In the genomic region with DNA sequence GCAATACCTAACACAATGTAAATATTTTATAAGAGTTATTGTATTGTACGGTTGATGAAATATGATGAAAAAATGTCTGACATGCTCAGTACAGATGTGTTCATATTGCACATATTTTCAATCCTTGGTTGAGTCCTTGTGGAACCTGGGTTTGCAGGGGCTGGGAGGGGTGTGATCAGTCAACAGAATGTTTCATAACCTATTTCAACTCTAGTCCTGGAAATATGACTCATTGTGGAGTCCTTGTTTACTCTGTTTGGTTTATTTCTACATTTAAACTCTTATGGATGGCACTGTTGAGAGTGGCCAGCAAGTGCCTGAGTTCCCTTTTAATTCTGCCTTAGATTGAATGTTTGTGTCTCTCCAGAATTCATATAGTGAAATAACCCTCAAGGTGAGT, we compare ENCODE assay signal across 29 mouse cellular contexts. TPM values are rescaled to one million over a fixed set of nuclear protein-coding genes. Genes with fewer than 3 reads are reported as not detected.
A peak's percentile ranks its signal among the peaks of the same experiment; 100 is the strongest.
DNase-seq lines count a peak whose midpoint lies in the region; ATAC-seq and TF ChIP-seq lines count a peak whose summit lies in the region.
"Had no signal": no experiment of that assay in that cellular context is flagged by ENCODE, and none has a peak within 500 bp of the region (broad histone marks: within the 10 kb centered on the region; RNA-seq: fewer than 3 reads in every experiment).

No protein-coding gene starts in this region.

- WGBS in liver, postnatal 0 days (ENCODE audit: insufficient replicate concordance), result 90% methylated on average over 1 of the region's 1 CpGs

- no peaks in the 10 kb centered on the region for H3K27me3 ChIP-seq in liver, postnatal 0 days (ENCODE audit: insufficient read depth, low read length)
- H3K27me3 ChIP-seq: CH12.LX; embryonic facial prominence, embryonic 13.5 days; forebrain, embryonic 12.5 days; forebrain, embryonic 15.5 days; heart, embryonic 15.5 days; hindbrain, embryonic 13.5 days; intestine, embryonic 15.5 days had no signal

- no peak for TF ChIP-seq CTCF in liver, postnatal 0 days (IDR thresholded peaks at IDR 0.05; ENCODE audit: low read depth)

- DNase-seq in adrenal gland, adult 2 months, result peak; percentile 55
- no peak for DNase-seq in adrenal gland, postnatal 4 days (ENCODE audit: low spot score in 2 of 2)
- DNase-seq in liver, postnatal 0 days, result no peak
- DNase-seq in liver, result no peak
- DNase-seq in urinary bladder, postnatal 14 days (ENCODE audit: low spot score), result peak; percentile 46
- DNase-seq in urinary bladder, adult 18-20 months (ENCODE audit: low spot score in 2 of 2), result no peak
- DNase-seq: B cell, adult 2 months; cerebellum, adult 11-12 months; cerebellum, adult 8-10 months; cerebellum, postnatal 10 days; cerebellum, postnatal 36 days; gastrocnemius, postnatal 25 days; heart, adult 18-20 months; heart, postnatal 10 days; heart, postnatal 36 days had no signal

- no peak overlapping the region for H3K27ac ChIP-seq in liver, postnatal 0 days (ENCODE audit: low read depth)
- H3K27ac ChIP-seq: embryonic facial prominence, embryonic 10.5 days; embryonic facial prominence, embryonic 13.5 days; forebrain, embryonic 12.5 days; forebrain, embryonic 15.5 days; heart, embryonic 15.5 days; hindbrain, embryonic 10.5 days; hindbrain, embryonic 13.5 days; intestine, embryonic 15.5 days had no signal

- peak; percentile 40; the same call in 1 of the 2 replicates for ATAC-seq in liver, postnatal 0 days
- ATAC-seq: forebrain, embryonic 15.5 days; hindbrain, embryonic 16.5 days; intestine, embryonic 15.5 days; Patski had no signal

- no peak overlapping the region for H3K4me3 ChIP-seq in liver, postnatal 0 days (ENCODE audit: low read depth, low read length)
- H3K4me3 ChIP-seq: embryonic facial prominence, embryonic 10.5 days; embryonic facial prominence, embryonic 13.5 days; erythroblast, embryonic 14.5 days; forebrain, embryonic 12.5 days; forebrain, embryonic 15.5 days; heart, embryonic 12.5 days; heart, embryonic 15.5 days; hindbrain, embryonic 10.5 days; hindbrain, embryonic 13.5 days; intestine, embryonic 15.5 days had no signal

- TF ChIP-seq EP300 in liver, postnatal 0 days (IDR thresholded peaks at IDR 0.05; ENCODE audit: low read depth), result peak; percentile 36; the same call in 1 of the 2 replicates

- H3K9ac ChIP-seq in liver, postnatal 0 days (replicated peaks), result no peak overlapping the region
- H3K9ac ChIP-seq: embryonic facial prominence, embryonic 13.5 days; forebrain, embryonic 12.5 days; forebrain, embryonic 15.5 days; heart, embryonic 12.5 days; heart, embryonic 15.5 days; hindbrain, embryonic 13.5 days; intestine, embryonic 15.5 days had no signal

- H3K36me3 ChIP-seq in liver, postnatal 0 days (replicated peaks; ENCODE audit: insufficient read depth, low read length), result no peaks in the 10 kb centered on the region
- H3K36me3 ChIP-seq: embryonic facial prominence, embryonic 10.5 days; embryonic facial prominence, embryonic 13.5 days; forebrain, embryonic 12.5 days; forebrain, embryonic 15.5 days; G1E; heart, embryonic 12.5 days; heart, embryonic 15.5 days; hindbrain, embryonic 10.5 days; hindbrain, embryonic 13.5 days; intestine, embryonic 15.5 days had no signal

- no peaks in the 10 kb centered on the region for H3K9me3 ChIP-seq in liver, postnatal 0 days (ENCODE audit: low read length)
- H3K9me3 ChIP-seq: embryonic facial prominence, embryonic 10.5 days; embryonic facial prominence, embryonic 13.5 days; forebrain, embryonic 12.5 days; forebrain, embryonic 15.5 days; G1E; heart, embryonic 12.5 days; heart, embryonic 15.5 days; hindbrain, embryonic 10.5 days; hindbrain, embryonic 13.5 days; intestine, embryonic 15.5 days had no signal

- 0 out of 2 replicates have a peak, but pooled peaks cover 5% of the 10 kb centered on the region for H3K4me1 ChIP-seq in liver, postnatal 0 days (ENCODE audit: insufficient read depth)
- H3K4me1 ChIP-seq: embryonic facial prominence, embryonic 13.5 days; forebrain, embryonic 12.5 days; forebrain, embryonic 15.5 days; heart, embryonic 12.5 days; heart, embryonic 15.5 days; hindbrain, embryonic 13.5 days; intestine, embryonic 15.5 days had no signal

- H3K4me2 ChIP-seq in liver, postnatal 0 days (ENCODE audit: low read depth, low read length), result no peak overlapping the region
- H3K4me2 ChIP-seq: embryonic facial prominence, embryonic 13.5 days; forebrain, embryonic 12.5 days; forebrain, embryonic 15.5 days; heart, embryonic 12.5 days; heart, embryonic 15.5 days; hindbrain, embryonic 13.5 days; intestine, embryonic 15.5 days had no signal

RNA-seq across cellular contexts. Expression of gene Tbcel, which starts 22.9 kb away (rescaled TPM):
- total RNA-seq in adrenal gland, adult 2 months (2021), result 10 to 100 TPM; 44.3 to 53.5 TPM
- 8.4 and 14.8 TPM in 2 replicates for polyA plus RNA-seq in adrenal gland, adult 2 months (2012; rRNA removed)
- total RNA-seq in adrenal gland, postnatal 4 days (2021), result 10 to 100 TPM; 66.5 to 76.7 TPM
- 7.0 and 7.6 TPM in 2 replicates for polyA plus RNA-seq in liver, postnatal 0 days (2015; fragmentation: Nextera tagmentation; extraction: Ambion mirVana)

Comparison
In these comparisons a context has a peak if more than half of its experiments do, and no peak if none do; other contexts are left out.
1. DNase-seq: peak in adrenal gland, adult 2 months (single experiment) and urinary bladder, postnatal 14 days (single experiment); none in adrenal gland, postnatal 4 days (0 of 2), liver, postnatal 0 days (single experiment), liver (single experiment) and urinary bladder, adult 18-20 months (0 of 2).